ENCODE assay signal across 25 mouse cellular contexts in genomic region chr14:30959031-30959430, GRCm38 (mm10). TPM values are rescaled to one million over a fixed set of nuclear protein-coding genes. Genes with fewer than 3 reads are reported as not detected.
"Had no signal": no experiment of that assay in that cellular context is flagged by ENCODE, and none has a peak within 500 bp of the region (broad histone marks: within the 10 kb centered on the region; RNA-seq: fewer than 3 reads in every experiment).

No protein-coding gene starts in this region.

- H3K9ac ChIP-seq: liver, embryonic 15.5 days; lung, embryonic 14.5 days had no signal

- ATAC-seq: intestine, embryonic 16.5 days; lung, postnatal 0 days had no signal

- DNase-seq: kidney, adult 18-20 months; kidney, adult 9 months; kidney, postnatal 4 days; lung, embryonic 14.5 days; midbrain, embryonic 14.5 days; thymus, adult 18-20 months; thymus, postnatal 14 days; thymus, postnatal 4 days had no signal

- H3K4me3 ChIP-seq: liver, embryonic 15.5 days; megakaryocyte, embryonic 14.5 days had no signal

- H3K4me2 ChIP-seq: liver, embryonic 15.5 days; lung, embryonic 14.5 days; midbrain, embryonic 11.5 days had no signal

- H3K27me3 ChIP-seq: liver, embryonic 15.5 days; megakaryocyte, embryonic 14.5 days had no signal

- H3K9me3 ChIP-seq: liver, embryonic 15.5 days; megakaryocyte, embryonic 14.5 days had no signal

- H3K27ac ChIP-seq: kidney, postnatal 0 days; liver, embryonic 15.5 days; macrophage had no signal

RNA-seq across cellular contexts. Expression of gene Itih1, which starts 15.9 kb away (rescaled TPM):
- total RNA-seq: layer of hippocampus, adult 18-20 months; layer of hippocampus, postnatal 14 days; left cerebral cortex, postnatal 25 days; midbrain, postnatal 0 days had no signal
- polyA plus RNA-seq: limb, embryonic 11.5 days; lung, embryonic 14.5 days; macrophage; midbrain, embryonic 11.5 days; midbrain, embryonic 14.5 days; midbrain, postnatal 0 days; neural tube, embryonic 11.5 days; neural tube, embryonic 14.5 days; small intestine, adult 2 months; spleen, adult 2 months; testis, adult 2 months had no signal

RNA-seq across cellular contexts. Expression of gene Itih3, which starts 35.5 kb away (rescaled TPM):
- polyA plus RNA-seq: macrophage; neural tube, embryonic 11.5 days had no signal
